Mouse (Mus musculus): ENCODE data around the gene Vav3.

GRCm38 (mm10) chr3:109572871-109573270 lies 232.4 kb downstream of the Vav3 start:
- TF ChIP-seq POLR2A (IDR thresholded peaks at IDR 0.05; ENCODE audit: insufficient read depth, low read depth, low read length), result no peak
- no peak for TF ChIP-seq CTCF (IDR thresholded peaks at IDR 0.05)
- no peak for TF ChIP-seq EP300 (IDR thresholded peaks at IDR 0.05; ENCODE audit: insufficient read depth, low read depth, low read length)
